Mouse (Mus musculus) limb, embryonic 15.5 days (tissue): ENCODE measurements around the gene Tmem161a. TPM values are rescaled to one million over a fixed set of nuclear protein-coding genes. Genes with fewer than 3 reads are reported as not detected.

ENCODE experiments used
- ATAC-seq: fragments of 200-750 bp; cut with Nextera tagmentation; 2 replicates; pipeline ENCODE4 v1.8.0; 2017; ENCODE audit warnings: low read depth, moderate TSS enrichment; ENCODE audit not compliant: insufficient number of reproducible peaks, low FRiP score, low TSS enrichment
- H3K27ac ChIP-seq: fragments of 300-500 bp; sonication (generic); 2 replicates; pipeline ENCODE4 v1.5.1; 2015; ENCODE audit warnings: moderate library complexity, mild to moderate bottlenecking, inconsistent platforms
- H3K27me3 ChIP-seq: fragments of 300-500 bp; sonication (generic); 2 replicates; pipeline ENCODE4 v1.6.1; 2015; ENCODE audit warnings: inconsistent platforms
- H3K36me3 ChIP-seq: fragments of 300-500 bp; sonication (generic); 2 replicates; pipeline ENCODE4 v1.6.1; 2015; ENCODE audit warnings: inconsistent platforms
- H3K4me1 ChIP-seq: fragments of 300-500 bp; sonication (generic); 2 replicates; pipeline ENCODE4 v1.6.1; 2015; ENCODE audit warnings: inconsistent platforms
- H3K4me2 ChIP-seq: fragments of 300-500 bp; sonication (generic); 2 replicates; pipeline ENCODE4 v1.6.1; 2015; ENCODE audit warnings: mild to moderate bottlenecking, inconsistent platforms
- H3K4me3 ChIP-seq: fragments of 300-500 bp; sonication (generic); 2 replicates; pipeline ENCODE4 v1.5.1; 2015; ENCODE audit warnings: mild to moderate bottlenecking, inconsistent platforms
- H3K9ac ChIP-seq: fragments of 300-500 bp; sonication (generic); 2 replicates; pipeline ENCODE4 v1.6.1; 2015; ENCODE audit warnings: inconsistent platforms
- H3K9me3 ChIP-seq: fragments of 300-500 bp; sonication (generic); 2 replicates; pipeline ENCODE4 v1.6.1; 2016; ENCODE audit warnings: inconsistent platforms
- WGBS: fragments of 180-500 bp; shearing (Covaris S2); methylation state at CpG from one replicate; pipeline ENCODE4 v1.1.7; 2015; 5-methylcytosine and 5-hydroxymethylcytosine counted together
- polyA plus RNA-seq: library from polyadenylated mRNA; unstranded; fragments of >200 nt; fragmentation: Nextera tagmentation; extraction: Ambion mirVana; gene quantifications from 2 replicates; pipeline ENCODE4 v1.2.1, GENCODE M21; 2015

Gene Tmem161a
- polyA plus RNA-seq, 1 experiment from 2014 or later = 64.9 TPM

DNA sequence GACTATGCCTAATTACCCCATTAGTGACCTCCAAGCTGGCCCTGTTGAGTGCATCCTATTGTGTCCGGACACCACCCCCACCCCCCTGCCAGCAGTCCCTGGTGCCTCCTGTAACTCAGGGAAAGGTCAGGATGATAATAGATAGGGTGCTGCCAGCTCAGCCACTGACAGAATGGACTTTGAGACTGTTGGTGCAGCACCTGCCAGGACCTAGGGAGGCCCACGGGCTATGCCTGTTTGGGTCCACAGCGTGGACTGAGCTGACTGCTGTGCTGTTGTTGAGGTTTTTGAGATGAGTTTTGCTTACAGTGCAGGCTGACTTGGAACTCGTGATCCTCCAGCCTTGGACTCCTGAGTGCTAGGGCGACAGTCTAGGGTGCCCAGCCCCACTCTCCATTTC, 21.1 kb downstream of the Tmem161a start:
- Histone ChIP-seq H3K4me1 (no peaks in the 10 kb centered on the region), H3K9me3 (no peaks in the 10 kb centered on the region), H3K27me3 (no peaks in the 10 kb centered on the region), H3K36me3 (peaks cover 8% of the 10 kb centered on the region; the same call in 1 of the 2 replicates), H3K4me3 (no peak overlapping the region), H3K4me2 (no peak overlapping the region), H3K27ac (no peak overlapping the region), H3K9ac (no peak overlapping the region)
- ATAC-seq = no peak
- WGBS = 70% methylated on average over 5 of the region's 5 CpGs

DNA sequence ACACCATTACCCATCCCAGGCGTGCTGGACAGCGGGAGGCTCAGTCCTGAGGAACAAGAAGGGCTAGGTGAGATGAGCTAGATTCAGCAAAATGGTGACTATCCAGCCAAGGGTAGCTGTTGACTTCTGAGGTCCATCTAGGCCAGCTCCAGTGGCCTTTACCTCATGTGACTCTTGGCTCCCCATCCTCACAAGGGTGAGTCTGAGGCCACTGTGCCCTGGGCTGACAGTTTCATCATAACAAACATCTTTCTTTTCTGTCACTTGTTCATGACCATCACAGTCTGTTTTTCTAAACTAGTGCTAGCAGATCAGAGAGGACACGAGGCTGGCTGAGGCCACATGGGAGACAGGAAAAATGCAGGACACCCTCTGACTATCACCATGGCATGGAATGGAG, 22.0 kb downstream of the Tmem161a start:
- no peak overlapping the region for H3K9ac ChIP-seq
- ATAC-seq = no peak
- H3K4me1 ChIP-seq = no peaks in the 10 kb centered on the region
- no peak overlapping the region for H3K4me2 ChIP-seq
- H3K27me3 ChIP-seq = no peaks in the 10 kb centered on the region
- WGBS = 72% methylated on average over 3 of the region's 3 CpGs
- H3K9me3 ChIP-seq = no peaks in the 10 kb centered on the region
- H3K4me3 ChIP-seq = no peak overlapping the region
- H3K27ac ChIP-seq = no peak overlapping the region
- H3K36me3 ChIP-seq = peaks cover 6% of the 10 kb centered on the region; the same call in 1 of the 2 replicates

DNA sequence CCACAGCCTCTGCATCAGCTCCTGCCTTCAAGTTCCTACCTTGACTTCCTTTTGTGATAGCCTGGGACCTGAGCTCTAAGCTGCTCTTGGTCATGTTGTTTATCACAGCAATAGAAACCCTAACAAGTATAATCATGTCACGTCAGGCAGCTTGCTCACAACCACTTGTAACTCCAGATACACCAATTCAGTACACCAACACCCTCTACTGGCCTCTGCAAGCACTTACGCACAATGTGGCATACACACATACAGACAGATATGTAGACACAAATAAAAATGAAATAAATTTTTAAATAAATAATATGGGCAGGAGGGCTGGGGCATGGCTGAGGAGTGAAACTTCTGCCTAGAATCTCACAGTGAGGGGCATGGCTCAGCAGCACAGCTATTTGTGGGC, 23.6 kb downstream of the Tmem161a start:
- peaks cover 6% of the 10 kb centered on the region; the same call in 1 of the 2 replicates for H3K36me3 ChIP-seq

DNA sequence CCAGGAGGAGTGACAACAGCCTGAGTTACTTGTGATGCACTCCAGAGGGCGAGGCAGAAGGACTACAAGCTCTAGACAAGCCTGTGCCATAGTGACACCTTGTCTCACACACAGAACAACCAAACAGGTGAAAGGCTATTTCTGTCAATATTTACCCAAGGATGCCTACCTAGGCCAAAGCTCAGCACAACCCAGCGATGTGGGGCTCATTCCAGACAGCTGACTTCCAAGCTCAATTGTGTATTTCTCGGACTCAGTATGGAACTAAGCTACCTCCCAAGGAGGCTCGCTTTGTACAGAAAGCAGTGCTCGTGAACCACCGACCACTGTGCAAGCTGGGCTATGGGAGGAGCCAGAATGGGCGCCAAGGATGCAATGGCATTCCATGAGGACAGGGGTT, 25.4 kb downstream of the Tmem161a start:
- WGBS = 49% methylated on average over 7 of the region's 7 CpGs
- H3K9ac ChIP-seq = no peak overlapping the region

More for the DNA sequence above, 23.6 kb downstream of the Tmem161a start:
- Histone ChIP-seq H3K9me3 (no peaks in the 10 kb centered on the region), H3K27ac (no peak overlapping the region), H3K4me1 (no peaks in the 10 kb centered on the region), H3K9ac (no peak overlapping the region), H3K4me2 (no peak overlapping the region), H3K27me3 (no peaks in the 10 kb centered on the region), H3K4me3 (no peak overlapping the region)
- WGBS = 72% methylated on average over 2 of the region's 2 CpGs
- ATAC-seq = no peak

DNA sequence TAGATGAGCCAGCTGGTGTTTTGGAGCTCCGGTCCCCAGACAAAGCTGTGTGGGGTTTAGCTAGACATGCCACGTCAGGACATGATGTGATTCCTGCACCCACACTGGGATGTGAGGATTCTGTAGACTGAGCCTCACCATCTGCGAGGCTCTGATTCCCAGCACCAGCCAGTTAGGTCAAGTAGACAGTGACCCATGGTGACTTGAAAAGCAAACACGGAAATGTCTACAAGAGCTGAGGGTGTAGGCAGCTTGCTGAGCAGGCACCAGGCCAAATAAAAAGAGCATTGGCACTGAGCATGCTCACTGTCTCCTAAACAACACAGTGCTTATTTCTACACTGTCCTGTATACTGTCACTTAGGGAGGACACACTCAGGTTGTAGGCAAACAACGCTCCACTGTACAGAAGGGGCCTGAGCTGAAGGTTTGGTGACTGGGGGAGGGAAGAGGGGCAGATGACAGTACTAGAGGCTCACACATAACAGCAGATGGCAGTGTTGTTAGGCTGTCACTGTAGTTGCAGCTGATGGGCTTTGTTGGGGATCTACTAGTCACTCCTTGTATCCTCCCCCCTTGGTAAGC, 28.0 kb downstream of the Tmem161a start:
- H3K27me3 ChIP-seq = no peaks in the 10 kb centered on the region
- no peaks in the 10 kb centered on the region for H3K4me1 ChIP-seq
- H3K27ac ChIP-seq = no peak overlapping the region
- 71% methylated on average over 5 of the region's 5 CpGs for WGBS
- H3K9me3 ChIP-seq = no peaks in the 10 kb centered on the region
- no peak overlapping the region for H3K4me3 ChIP-seq
- H3K4me2 ChIP-seq = no peak overlapping the region
- H3K9ac ChIP-seq = no peak overlapping the region
- H3K36me3 ChIP-seq = no peaks in the 10 kb centered on the region
- no peak for ATAC-seq

More for the DNA sequence above, 25.4 kb downstream of the Tmem161a start:
- no peak overlapping the region for H3K4me3 ChIP-seq
- no peaks in the 10 kb centered on the region for H3K4me1 ChIP-seq
- no peak for ATAC-seq
- H3K4me2 ChIP-seq = no peak overlapping the region
- H3K36me3 ChIP-seq = no peaks in the 10 kb centered on the region
- no peaks in the 10 kb centered on the region for H3K27me3 ChIP-seq
- H3K9me3 ChIP-seq = no peaks in the 10 kb centered on the region
- H3K27ac ChIP-seq = no peak overlapping the region

DNA sequence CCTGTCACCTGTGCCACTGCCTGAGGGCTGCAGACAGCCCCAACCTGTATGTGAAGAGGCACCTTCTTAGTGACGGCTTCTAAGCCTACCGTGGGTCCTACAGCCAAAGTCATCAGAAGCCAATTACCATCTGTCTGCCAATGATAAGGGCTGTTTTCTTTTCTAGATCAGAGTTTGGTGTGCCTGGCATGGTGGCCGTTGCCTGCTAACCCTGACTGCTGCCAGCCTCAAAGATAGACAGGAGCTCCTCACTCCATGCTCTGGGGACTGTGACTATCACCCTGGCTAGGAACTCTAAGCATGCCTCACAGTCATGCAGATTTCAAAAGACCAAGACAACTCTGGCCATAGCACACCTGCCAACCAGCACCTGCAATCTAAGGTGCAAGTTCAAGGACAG, 29.3 kb downstream of the Tmem161a start:
- Histone ChIP-seq H3K27ac (no peak overlapping the region), H3K4me2 (no peak overlapping the region), H3K9ac (no peak overlapping the region), H3K36me3 (no peaks in the 10 kb centered on the region), H3K9me3 (no peaks in the 10 kb centered on the region), H3K4me3 (no peak overlapping the region), H3K4me1 (no peaks in the 10 kb centered on the region), H3K27me3 (no peaks in the 10 kb centered on the region)
- WGBS = 68% methylated on average over 3 of the region's 3 CpGs
- no peak for ATAC-seq

DNA sequence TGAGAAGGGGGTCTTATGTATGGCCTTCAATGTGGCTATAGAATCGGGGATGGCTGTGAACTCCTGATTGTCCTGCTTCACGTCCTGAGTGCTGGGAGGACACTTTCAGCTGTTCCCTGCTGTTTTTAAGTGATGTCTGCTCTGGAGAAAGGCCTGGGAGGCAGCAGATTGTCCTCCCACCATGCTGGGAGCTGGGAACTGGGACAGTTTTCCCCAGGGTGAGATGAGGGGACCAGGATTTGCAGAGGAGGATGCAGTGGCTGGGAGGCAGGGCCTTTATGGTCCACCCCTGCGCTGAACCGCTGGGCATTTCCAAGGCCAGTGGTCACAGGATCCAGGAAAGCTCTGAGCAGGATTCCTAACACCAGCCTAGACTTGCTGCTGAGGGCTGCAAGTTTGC, 30.9 kb downstream of the Tmem161a start:
- no peak for ATAC-seq
- H3K36me3 ChIP-seq = no peaks in the 10 kb centered on the region
- WGBS = 60% methylated on average over 4 of the region's 4 CpGs

DNA sequence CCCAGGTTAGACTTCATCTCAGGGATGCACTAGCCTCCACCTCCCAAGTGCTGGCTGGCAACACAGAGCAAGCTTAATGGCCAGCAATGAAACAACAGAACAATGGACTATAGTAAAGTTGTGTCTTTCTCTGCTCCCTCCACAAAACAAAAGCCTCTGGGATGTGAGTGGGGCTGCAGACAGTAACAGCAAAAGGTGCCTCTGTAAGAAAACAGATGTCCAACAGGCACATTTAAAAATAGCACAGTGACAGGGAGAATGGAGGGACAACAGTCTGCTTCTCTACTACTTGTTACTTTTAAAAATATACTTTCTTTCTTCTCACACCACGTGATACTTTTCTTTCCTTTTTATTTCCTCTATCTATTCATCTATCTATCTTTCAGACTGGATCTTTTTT, 32.6 kb downstream of the Tmem161a start:
- H3K9ac ChIP-seq = no peak overlapping the region
- H3K36me3 ChIP-seq = no peaks in the 10 kb centered on the region
- WGBS = 67% methylated on average over 1 of the region's 1 CpGs
- H3K4me3 ChIP-seq = no peak overlapping the region
- no peak overlapping the region for H3K4me2 ChIP-seq
- no peak overlapping the region for H3K27ac ChIP-seq
- ATAC-seq = no peak
- 0 out of 2 replicates have a peak, but pooled peaks cover 2% of the 10 kb centered on the region for H3K4me1 ChIP-seq
- no peaks in the 10 kb centered on the region for H3K27me3 ChIP-seq
- H3K9me3 ChIP-seq = no peaks in the 10 kb centered on the region

More for the DNA sequence above, 30.9 kb downstream of the Tmem161a start:
- Histone ChIP-seq H3K9me3 (no peaks in the 10 kb centered on the region), H3K4me3 (no peak overlapping the region), H3K9ac (no peak overlapping the region), H3K27me3 (no peaks in the 10 kb centered on the region), H3K4me1 (0 out of 2 replicates have a peak, but pooled peaks cover under 1% of the 10 kb centered on the region), H3K4me2 (no peak overlapping the region), H3K27ac (no peak overlapping the region)

DNA sequence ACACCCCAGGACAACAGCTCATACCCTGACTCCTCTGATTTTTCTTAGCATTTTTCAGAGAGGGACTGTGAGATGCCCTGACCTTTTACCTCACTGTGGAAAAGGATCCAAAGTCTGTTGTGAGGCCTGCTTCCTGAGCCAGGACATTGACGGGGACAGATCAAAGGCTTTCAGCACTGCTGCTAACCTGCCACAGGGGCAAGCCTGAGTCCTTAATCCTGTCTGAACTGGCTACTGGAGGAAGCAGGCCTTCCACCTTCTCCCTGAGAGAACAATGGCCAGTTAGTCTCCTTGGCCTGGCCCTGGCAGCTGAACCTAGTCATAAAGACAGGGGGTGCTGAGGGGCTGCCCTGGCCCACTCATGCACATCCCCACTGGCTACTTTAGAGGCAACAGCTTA, 36.0 kb downstream of the Tmem161a start:
- no peak overlapping the region for H3K4me3 ChIP-seq
- H3K36me3 ChIP-seq = no peaks in the 10 kb centered on the region
- H3K27ac ChIP-seq = no peak overlapping the region
- no peaks in the 10 kb centered on the region for H3K9me3 ChIP-seq
- H3K4me2 ChIP-seq = no peak overlapping the region
- no peak overlapping the region for H3K9ac ChIP-seq
- H3K27me3 ChIP-seq = no peaks in the 10 kb centered on the region
- 39% methylated on average over 1 of the region's 1 CpGs for WGBS
- H3K4me1 ChIP-seq = peaks cover 18% of the 10 kb centered on the region
- ATAC-seq = no peak

DNA sequence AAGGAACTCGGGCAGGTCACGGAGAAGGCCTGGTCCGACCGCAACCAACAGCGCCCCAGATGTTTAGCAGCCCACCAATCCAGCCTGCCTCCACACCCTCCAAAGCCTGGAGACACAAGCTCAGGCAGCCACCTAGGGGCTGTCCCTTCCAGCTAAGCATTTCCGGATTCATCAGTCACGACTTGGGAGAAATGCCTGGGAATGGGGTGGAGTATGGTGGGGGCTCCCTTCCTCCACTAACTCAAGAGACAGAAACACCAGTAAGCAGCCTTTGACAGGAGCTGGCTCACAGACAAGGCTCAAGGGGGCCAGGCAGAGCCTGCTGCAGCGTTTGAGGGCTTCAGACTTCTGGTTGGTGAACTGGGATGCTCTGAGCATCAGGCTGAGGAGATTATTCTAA, 38.4 kb downstream of the Tmem161a start:
- no peak for ATAC-seq
- no peaks in the 10 kb centered on the region for H3K27me3 ChIP-seq
- peak overlapping the region; percentile 38; the same call in 1 of the 2 replicates for H3K27ac ChIP-seq
- H3K4me2 ChIP-seq = peak overlapping the region; percentile 29; the same call in 1 of the 2 replicates
- peak overlapping the region; percentile 15 for H3K4me3 ChIP-seq
- no peaks in the 10 kb centered on the region for H3K9me3 ChIP-seq
- peaks cover 20% of the 10 kb centered on the region for H3K4me1 ChIP-seq
- H3K36me3 ChIP-seq = no peaks in the 10 kb centered on the region
- 15% methylated on average over 8 of the region's 8 CpGs for WGBS
- H3K9ac ChIP-seq = 0 out of 2 replicates have a peak overlapping the region, but pooled peaks have one; percentile 1

DNA sequence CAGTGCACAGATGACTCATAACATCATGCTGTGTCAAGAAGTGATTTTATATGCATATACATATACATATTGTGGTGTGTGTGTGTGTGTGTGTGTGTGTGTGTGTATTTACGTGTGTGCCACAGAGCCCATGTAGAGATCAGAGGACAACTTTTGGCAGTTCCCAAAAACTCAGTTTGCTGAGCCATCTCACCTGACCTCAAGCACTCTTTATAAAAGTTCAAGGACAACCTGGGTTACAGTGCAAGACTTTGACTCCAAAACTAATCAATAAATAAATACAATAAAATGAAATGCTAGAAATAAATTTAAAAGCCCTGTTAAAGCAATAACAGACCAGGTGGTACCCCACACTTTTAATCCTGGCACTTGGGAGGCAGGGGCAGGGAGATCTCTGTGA, 39.1 kb downstream of the Tmem161a start:
- H3K9me3 ChIP-seq = no peaks in the 10 kb centered on the region
- H3K36me3 ChIP-seq = no peaks in the 10 kb centered on the region
- H3K4me1 ChIP-seq = peaks cover 20% of the 10 kb centered on the region
- 85% methylated on average over 1 of the region's 1 CpGs for WGBS
- peak overlapping the region; percentile 93 for H3K4me2 ChIP-seq
- H3K27me3 ChIP-seq = no peaks in the 10 kb centered on the region
- no peak overlapping the region for H3K27ac ChIP-seq
- peak overlapping the region; percentile 66; the same call in 1 of the 2 replicates for H3K9ac ChIP-seq
- H3K4me3 ChIP-seq = peak overlapping the region; percentile 74
- no peak for ATAC-seq

DNA sequence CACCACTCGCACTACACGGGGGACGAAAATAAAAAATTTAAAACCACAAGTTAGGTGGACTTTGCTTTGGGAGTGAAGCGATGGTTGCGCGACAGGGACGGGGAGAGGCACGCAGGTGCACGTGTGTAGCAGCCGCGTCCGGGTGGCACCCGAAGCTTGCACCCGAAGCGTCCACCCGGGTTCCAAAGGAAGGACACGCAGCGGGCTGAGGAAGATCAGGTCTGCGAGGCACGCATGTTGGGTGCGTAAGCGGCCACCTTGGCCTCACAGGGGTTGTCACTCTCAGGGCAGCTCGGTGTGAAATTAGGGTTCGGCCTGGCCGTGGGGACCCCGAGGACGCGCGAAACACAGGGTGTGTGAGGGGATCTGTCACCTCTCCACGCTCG, 39.6 kb downstream of the Tmem161a start:
- H3K9ac ChIP-seq = peak overlapping the region; percentile 66
- H3K9me3 ChIP-seq = no peaks in the 10 kb centered on the region
- peak overlapping the region; percentile 74 for H3K4me3 ChIP-seq
- peak overlapping the region; percentile 93 for H3K4me2 ChIP-seq
- peak overlapping the region; percentile 38; the same call in 1 of the 2 replicates for H3K27ac ChIP-seq
- ATAC-seq = no peak
- no peaks in the 10 kb centered on the region for H3K27me3 ChIP-seq
- H3K36me3 ChIP-seq = no peaks in the 10 kb centered on the region
- peaks cover 20% of the 10 kb centered on the region for H3K4me1 ChIP-seq
- WGBS = 3% methylated on average over 31 of the region's 31 CpGs
